Mouse (Mus musculus) CD4-positive, CD25-positive, alpha-beta regulatory T cell, adult 2 months (primary cell): Measurements from ENCODE around the gene Sync.

ENCODE experiments used
- DNase-seq: peaks from one replicate; pipeline ENCODE4 v3.0.0-alpha.2; 2012; ENCODE audit warnings: low read depth, low spot score

Sync gene

GRCm38 (mm10) chr4:129261196-129261595, 26.2 kb upstream of the Sync start, which contains the start of gene C77080:
Gene C77080, minus strand, starts transcription at chr4:129261404.
- no peak for DNase-seq

- peak; percentile 31 for DNase-seq
These were observed 24.0 kb upstream of the Sync start for GRCm38 (mm10) chr4:129263225-129264021.

GRCm38 (mm10) chr4:129266191-129266590, 21.2 kb upstream of the Sync start:
- no peak for DNase-seq

GRCm38 (mm10) chr4:129266821-129267220, 20.6 kb upstream of the Sync start:
- no peak for DNase-seq

GRCm38 (mm10) chr4:129268698-129269097, 18.7 kb upstream of the Sync start:
- no peak for DNase-seq

- DNase-seq, result peak; percentile 76
These were observed 15.2 kb upstream of the Sync start for GRCm38 (mm10) chr4:129271991-129272755.

GRCm38 (mm10) chr4:129272756-129273046, 14.7 kb upstream of the Sync start:
- peak; percentile 36 for DNase-seq

- peak; percentile 94 for DNase-seq
These were observed 11.0 kb upstream of the Sync start for GRCm38 (mm10) chr4:129276453-129276865.

- no peak for DNase-seq
These were observed 4.6 kb upstream of the Sync start for GRCm38 (mm10) chr4:129282786-129283185.

GRCm38 (mm10) chr4:129283226-129283625, 4.2 kb upstream of the Sync start:
- DNase-seq, result no peak

GRCm38 (mm10) chr4:129284685-129285084, 2.7 kb upstream of the Sync start:
- DNase-seq, result no peak

- no peak for DNase-seq
These were observed 1.3 kb upstream of the Sync start for GRCm38 (mm10) chr4:129286001-129286682.

GRCm38 (mm10) chr4:129286683-129287471, 540 bp upstream of the Sync start:
- DNase-seq, result no peak

GRCm38 (mm10) chr4:129288067-129288466, 650 bp downstream of the Sync start:
- no peak for DNase-seq

- no peak for DNase-seq
These were observed 2.3 kb downstream of the Sync start for GRCm38 (mm10) chr4:129289671-129290070.

- no peak for DNase-seq
These were observed 5.4 kb downstream of the Sync start for GRCm38 (mm10) chr4:129292831-129293230.

GRCm38 (mm10) chr4:129293702-129294101, 6.3 kb downstream of the Sync start:
- DNase-seq, result no peak

GRCm38 (mm10) chr4:129295188-129295587, 7.8 kb downstream of the Sync start:
- DNase-seq, result no peak

- DNase-seq, result no peak
These were observed 8.6 kb downstream of the Sync start for GRCm38 (mm10) chr4:129296066-129296465.

- no peak for DNase-seq
These were observed 10.3 kb downstream of the Sync start for GRCm38 (mm10) chr4:129297724-129298123.

GRCm38 (mm10) chr4:129299121-129299520, 11.7 kb downstream of the Sync start:
- no peak for DNase-seq

- DNase-seq, result no peak
These were observed 16.0 kb downstream of the Sync start for GRCm38 (mm10) chr4:129303401-129303800.
